Mouse (Mus musculus) hindbrain, postnatal 0 days (tissue): ENCODE data around the gene Olfm2. TPM values are rescaled to one million over a fixed set of nuclear protein-coding genes. Genes with fewer than 3 reads are reported as not detected.
"Not testable (repeated sequence)": the region's sequence is repeated elsewhere in the genome, so short reads cannot be mapped to it uniquely, and the experiment has no call there.

Experiments
- ATAC-seq: fragments of 200-750 bp; cut with Nextera tagmentation; 2 replicates; pipeline ENCODE4 v1.8.0; 2017; ENCODE audit warnings: mild to moderate bottlenecking, moderate TSS enrichment, moderate library complexity
- DNase-seq: peaks from one replicate; pipeline ENCODE4 v3.0.0-alpha.2; 2015; ENCODE audit warnings: low spot score
- H3K27ac ChIP-seq: fragments of 300-500 bp; sonication (generic); 2 replicates; pipeline ENCODE4 v1.5.1; 2014; ENCODE audit warnings: mild to moderate bottlenecking
- H3K27me3 ChIP-seq: fragments of 300-500 bp; sonication (generic); 2 replicates; pipeline ENCODE4 v1.6.1; 2014; ENCODE audit warnings: low read length, mixed read lengths; ENCODE audit not compliant: insufficient read depth
- H3K36me3 ChIP-seq: fragments of 300-500 bp; sonication (generic); 2 replicates; pipeline ENCODE4 v1.6.1; 2014; ENCODE audit warnings: low read length, mixed read lengths; ENCODE audit not compliant: insufficient read depth
- H3K4me1 ChIP-seq: fragments of 300-500 bp; sonication (generic); 2 replicates; pipeline ENCODE4 v1.6.1; 2014; ENCODE audit warnings: antibody characterized with exemption, low read length, mixed read lengths; ENCODE audit not compliant: insufficient read depth
- H3K4me2 ChIP-seq: fragments of 300-500 bp; sonication (generic); 2 replicates; pipeline ENCODE4 v1.6.1; 2014; ENCODE audit warnings: low read depth, mild to moderate bottlenecking, low read length, moderate library complexity, mixed read lengths
- H3K4me3 ChIP-seq: fragments of 300-500 bp; sonication (generic); 2 replicates; pipeline ENCODE4 v1.5.1; 2014; ENCODE audit warnings: low read length
- H3K9ac ChIP-seq: fragments of 300-500 bp; sonication (generic); replicated peaks from 2 replicates; pipeline ENCODE4 v1.6.1; 2014; ENCODE audit warnings: mild to moderate bottlenecking, low read length, moderate library complexity, mixed read lengths
- H3K9me3 ChIP-seq: fragments of 300-500 bp; sonication (generic); 2 replicates; pipeline ENCODE4 v1.6.1; 2016; ENCODE audit warnings: low read length, mixed read lengths
- CTCF ChIP-seq: IDR thresholded peaks from 2 replicates; pipeline ENCODE4 v1.5.1; 2016; ENCODE audit warnings: antibody characterized with exemption, control low read depth, low read depth
- WGBS: fragments of 180-500 bp; shearing (Covaris S2); extraction: QIAGEN DNeasy Blood & Tissue Kit; methylation state at CpG from one replicate; pipeline ENCODE4 v1.1.7; 2014; 5-methylcytosine and 5-hydroxymethylcytosine counted together
- polyA plus RNA-seq: library from polyadenylated mRNA; unstranded; fragments of >200 nt; fragmentation: Nextera tagmentation; extraction: Ambion mirVana; gene quantifications from 2 replicates; pipeline ENCODE4 v1.2.1, GENCODE M21; 2015
- total RNA-seq: library from RNA; depleted of rRNA; stranded (reverse); fragments of >200 nt; gene quantifications from 2 replicates; pipeline ENCODE4 v1.2.3, GENCODE M21; 2014; rRNA removed

The Olfm2 gene
- total and polyA plus RNA-seq, 2 experiments from 2014 or later = 213 to 346 TPM

DNA sequence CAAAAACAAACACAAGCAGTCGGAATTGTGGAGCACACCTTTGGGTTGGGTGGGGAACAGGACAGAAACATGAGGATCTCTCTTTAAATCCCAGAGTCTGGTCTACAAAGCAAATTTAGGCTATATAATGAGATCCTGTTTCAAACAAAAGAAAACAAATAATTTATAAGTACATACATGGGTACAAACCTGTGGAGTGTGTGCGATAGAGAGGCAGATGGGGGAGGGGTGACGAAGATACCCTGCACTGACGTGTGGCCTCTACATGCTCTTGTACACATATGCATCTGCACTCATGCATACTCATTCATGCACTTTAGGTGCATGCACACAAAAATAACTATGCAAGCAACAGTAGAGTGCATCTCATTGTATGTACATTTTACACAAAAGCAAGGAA, 106.7 kb downstream of the Olfm2 start:
- H3K4me3 ChIP-seq = no peak overlapping the region
- DNase-seq (no peak), ATAC-seq (no peak)
- H3K27me3 ChIP-seq = no peaks in the 10 kb centered on the region
- peaks cover 8% of the 10 kb centered on the region; the same call in 1 of the 2 replicates for H3K4me1 ChIP-seq
- H3K4me2 ChIP-seq = no peak overlapping the region
- H3K27ac ChIP-seq = no peak overlapping the region
- H3K9me3 ChIP-seq = no peaks in the 10 kb centered on the region
- no peak for TF ChIP-seq CTCF
- H3K36me3 ChIP-seq = peaks cover 17% of the 10 kb centered on the region
- 92% methylated on average over 4 of the region's 4 CpGs for whole genome bisulfite sequencing
- H3K9ac ChIP-seq = no peak overlapping the region

- no peak overlapping the region for H3K4me2 ChIP-seq
- DNase-seq = no peak
- peaks cover 8% of the 10 kb centered on the region; the same call in 1 of the 2 replicates for H3K4me1 ChIP-seq
- H3K9ac ChIP-seq = no peak overlapping the region
- H3K4me3 ChIP-seq = no peak overlapping the region
- H3K9me3 ChIP-seq = no peaks in the 10 kb centered on the region
- TF ChIP-seq CTCF = no peak
- no peak overlapping the region for H3K27ac ChIP-seq
- no peak for ATAC-seq
- no peaks in the 10 kb centered on the region for H3K27me3 ChIP-seq
- H3K36me3 ChIP-seq = peaks cover 17% of the 10 kb centered on the region
- WGBS = 94% methylated on average over 19 of the region's 19 CpGs
Observed at GRCm38 (mm10) chr9:20638552-20638951, 107.6 kb downstream of the Olfm2 start.

GRCm38 (mm10) chr9:20636790-20637189, 109.4 kb downstream of the Olfm2 start:
- ATAC-seq = no peak
- WGBS = 80% methylated on average over 2 of the region's 2 CpGs
- TF ChIP-seq CTCF = no peak

DNA sequence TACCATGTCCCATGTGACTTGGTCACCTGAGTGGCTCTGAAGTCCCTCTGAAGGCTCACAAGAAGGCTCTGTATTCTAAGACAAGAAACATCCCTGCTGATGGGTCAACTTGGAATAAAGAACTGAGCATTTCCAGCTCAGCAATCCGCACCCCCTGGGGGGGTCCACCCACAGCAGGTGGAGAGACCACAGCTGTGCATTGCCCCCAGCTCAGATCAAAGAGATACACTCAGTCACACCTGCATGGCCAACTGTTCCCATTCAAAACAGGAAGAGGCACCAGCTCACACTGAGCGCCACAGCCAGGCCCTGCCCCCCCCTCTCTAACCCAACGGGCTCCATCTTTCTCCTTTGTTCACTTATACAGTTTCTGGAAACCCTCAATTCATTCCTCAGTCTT, 109.9 kb downstream of the Olfm2 start:
- WGBS = 78% methylated on average over 3 of the region's 3 CpGs
- H3K4me1 ChIP-seq = peaks cover 3% of the 10 kb centered on the region; the same call in 1 of the 2 replicates
- H3K27ac ChIP-seq = no peak overlapping the region
- ATAC-seq (no peak), DNase-seq (no peak)
- peaks cover 17% of the 10 kb centered on the region for H3K36me3 ChIP-seq
- H3K27me3 ChIP-seq = no peaks in the 10 kb centered on the region
- no peak overlapping the region for H3K9ac ChIP-seq
- H3K4me3 ChIP-seq = no peak overlapping the region
- H3K4me2 ChIP-seq = no peak overlapping the region
- no peak for TF ChIP-seq CTCF
- no peaks in the 10 kb centered on the region for H3K9me3 ChIP-seq

More at GRCm38 (mm10) chr9:20636790-20637189, 109.4 kb downstream of the Olfm2 start:
- H3K4me1 ChIP-seq = peaks cover 8% of the 10 kb centered on the region; the same call in 1 of the 2 replicates
- no peak overlapping the region for H3K9ac ChIP-seq
- no peak overlapping the region for H3K4me3 ChIP-seq
- no peaks in the 10 kb centered on the region for H3K27me3 ChIP-seq
- no peaks in the 10 kb centered on the region for H3K9me3 ChIP-seq
- peaks cover 17% of the 10 kb centered on the region for H3K36me3 ChIP-seq
- no peak overlapping the region for H3K4me2 ChIP-seq
- H3K27ac ChIP-seq = no peak overlapping the region
- DNase-seq = no peak

GRCm38 (mm10) chr9:20635676-20636075, 110.5 kb downstream of the Olfm2 start:
- not testable (repeated sequence) for DNase-seq, H3K27me3 ChIP-seq, H3K9me3 ChIP-seq, H3K4me2 ChIP-seq, H3K27ac ChIP-seq, H3K9ac ChIP-seq, H3K4me3 ChIP-seq, H3K4me1 ChIP-seq, ATAC-seq
- peaks cover 17% of the 10 kb centered on the region for H3K36me3 ChIP-seq
- 92% methylated on average over 8 of the region's 8 CpGs for WGBS

DNA sequence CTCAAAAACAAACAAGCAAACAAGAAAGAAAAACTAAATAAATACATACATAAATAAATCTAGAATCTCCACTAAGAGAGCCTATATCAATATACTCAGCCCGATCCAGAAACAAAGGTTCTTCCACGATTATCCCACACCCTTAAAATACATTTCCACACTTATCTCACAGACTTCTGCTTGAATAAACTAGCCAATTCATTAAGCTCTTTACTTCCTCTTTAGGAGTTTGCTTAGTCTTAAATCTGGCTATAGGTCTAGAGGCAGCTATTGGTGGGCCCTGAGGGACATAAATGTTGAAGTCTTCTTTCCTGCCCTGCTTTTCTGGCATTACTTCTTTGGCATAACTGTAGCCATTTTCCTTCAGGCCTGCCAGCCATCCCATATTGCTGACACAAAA, 114.8 kb downstream of the Olfm2 start:
- no peaks in the 10 kb centered on the region for H3K36me3 ChIP-seq
- TF ChIP-seq CTCF = no peak
- no peaks in the 10 kb centered on the region for H3K9me3 ChIP-seq
- WGBS = 93% methylated on average over 2 of the region's 2 CpGs
- no peak for DNase-seq
- H3K27me3 ChIP-seq = no peaks in the 10 kb centered on the region
- H3K27ac ChIP-seq = no peak overlapping the region
- no peak overlapping the region for H3K9ac ChIP-seq
- no peak overlapping the region for H3K4me3 ChIP-seq
- no peak for ATAC-seq
- no peaks in the 10 kb centered on the region for H3K4me1 ChIP-seq
- H3K4me2 ChIP-seq = no peak overlapping the region

Other genes with a start within 250 kb of the Olfm2 start
- gene Zfp266, start 224.9 kb downstream of the Olfm2 start, total RNA-seq = 67.5 and 83.3 TPM in 2 replicates
- 50.9 and 51.4 TPM in 2 replicates for gene Zfp266, start 224.9 kb downstream of the Olfm2 start, polyA plus RNA-seq
- 16.4 and 17.4 TPM in 2 replicates for gene Zfp846, start 165.1 kb downstream of the Olfm2 start, total RNA-seq
- 38.6 and 40.6 TPM in 2 replicates for gene Zfp846, start 165.1 kb downstream of the Olfm2 start, polyA plus RNA-seq
- 169 and 274 TPM in 2 replicates for gene Ubl5, start 103.5 kb downstream of the Olfm2 start, total RNA-seq
- gene Ubl5, start 103.5 kb downstream of the Olfm2 start, polyA plus RNA-seq = 528 and 550 TPM in 2 replicates
- 16.9 and 18.8 TPM in 2 replicates for gene Fbxl12, start 101.6 kb downstream of the Olfm2 start, total RNA-seq
- 11.4 and 13.0 TPM in 2 replicates for gene Fbxl12, start 101.6 kb downstream of the Olfm2 start, polyA plus RNA-seq
- gene Pin1, start 94.3 kb downstream of the Olfm2 start, total RNA-seq = 31.7 and 44.3 TPM in 2 replicates
- 65.7 and 68.0 TPM in 2 replicates for gene Pin1, start 94.3 kb downstream of the Olfm2 start, polyA plus RNA-seq
- gene Col5a3, start 68.7 kb upstream of the Olfm2 start, total RNA-seq = 3.3 and 4.0 TPM in 2 replicates
- gene Col5a3, start 68.7 kb upstream of the Olfm2 start, polyA plus RNA-seq = 1.1 and 1.5 TPM in 2 replicates
- gene Rdh8, start 72.2 kb upstream of the Olfm2 start, total RNA-seq = not detected in 2 replicates
- not detected in 2 replicates for gene Rdh8, start 72.2 kb upstream of the Olfm2 start, polyA plus RNA-seq
- gene A230050P20Rik, start 122.3 kb upstream of the Olfm2 start, total RNA-seq = 22.8 and 26.0 TPM in 2 replicates
- gene A230050P20Rik, start 122.3 kb upstream of the Olfm2 start, polyA plus RNA-seq = 32.7 and 34.1 TPM in 2 replicates
- gene Angptl6, start 133.4 kb upstream of the Olfm2 start, total RNA-seq = 10.9 and 12.1 TPM in 2 replicates
- 10.9 and 11.1 TPM in 2 replicates for gene Angptl6, start 133.4 kb upstream of the Olfm2 start, polyA plus RNA-seq
- gene Ppan, start 141.8 kb upstream of the Olfm2 start, total RNA-seq = 45.4 and 57.4 TPM in 2 replicates
- 36.8 and 44.1 TPM in 2 replicates for gene Ppan, start 141.8 kb upstream of the Olfm2 start, polyA plus RNA-seq
- 76.1 and 79.5 TPM in 2 replicates for gene Eif3g, start 152.3 kb upstream of the Olfm2 start, total RNA-seq
- 225 and 236 TPM in 2 replicates for gene Eif3g, start 152.3 kb upstream of the Olfm2 start, polyA plus RNA-seq
- 78.2 and 86.5 TPM in 2 replicates for gene Dnmt1, start 213.5 kb upstream of the Olfm2 start, total RNA-seq
- gene Dnmt1, start 213.5 kb upstream of the Olfm2 start, polyA plus RNA-seq = 36.1 and 36.2 TPM in 2 replicates
- 3.4 and 6.0 TPM in 2 replicates for gene S1pr2, start 230.4 kb upstream of the Olfm2 start, total RNA-seq
- 6.9 and 8.5 TPM in 2 replicates for gene S1pr2, start 230.4 kb upstream of the Olfm2 start, polyA plus RNA-seq